Comparison of ENCODE assay signal across 16 mouse cellular contexts in genomic region chr4:58499831-58500230, GRCm38 (mm10). TPM values are rescaled to one million over a fixed set of nuclear protein-coding genes. Genes with fewer than 3 reads are reported as not detected.
A peak's percentile ranks its signal among the peaks of the same experiment; 100 is the strongest.
DNase-seq lines count a peak whose midpoint lies in the region; ATAC-seq and TF ChIP-seq lines count a peak whose summit lies in the region.
"Had no signal": no experiment of that assay in that cellular context is flagged by ENCODE, and none has a peak within 500 bp of the region (broad histone marks: within the 10 kb centered on the region; RNA-seq: fewer than 3 reads in every experiment).

No protein-coding gene starts in this region.

- no peak overlapping the region for H3K27ac ChIP-seq in heart, embryonic 10.5 days
- H3K27ac ChIP-seq in liver, embryonic 11.5 days (ENCODE audit: low read depth, low read length) = no peak overlapping the region
- H3K27ac ChIP-seq: hindbrain, embryonic 10.5 days; liver, embryonic 15.5 days had no signal

- intact Hi-C loops in heart, postnatal 25 days (cut with DNase I) = no loop called here

- H3K4me3 ChIP-seq in heart, embryonic 10.5 days = no peak overlapping the region
- H3K4me3 ChIP-seq in liver, embryonic 11.5 days (ENCODE audit: low read depth, low read length) = no peak overlapping the region
- H3K4me3 ChIP-seq: hindbrain, embryonic 10.5 days; limb, embryonic 10.5 days; liver, embryonic 15.5 days had no signal

- no peak for TF ChIP-seq CTCF in brain, embryonic 14.5 days (IDR thresholded peaks at IDR 0.05; ENCODE audit: borderline replicate concordance, extremely low read depth, insufficient read depth, insufficient read length)

- H3K4me1 ChIP-seq in heart, embryonic 10.5 days = peaks cover 17% of the 10 kb centered on the region
- no peaks in the 10 kb centered on the region for H3K4me1 ChIP-seq in liver, embryonic 11.5 days (replicated peaks; ENCODE audit: control insufficient read depth, insufficient read depth, low read length)
- H3K4me1 ChIP-seq: liver, embryonic 15.5 days had no signal

- no peak for TF ChIP-seq POLR2A in brain, embryonic 14.5 days (IDR thresholded peaks at IDR 0.05; ENCODE audit: borderline replicate concordance, extremely low read depth, insufficient read depth, insufficient read length, poor library complexity, severe bottlenecking)

- H3K4me2 ChIP-seq in liver, embryonic 11.5 days = no peak overlapping the region
- H3K4me2 ChIP-seq: liver, embryonic 15.5 days had no signal

- peaks cover 9% of the 10 kb centered on the region; the same call in 1 of the 2 replicates for H3K36me3 ChIP-seq in heart, embryonic 10.5 days
- no peaks in the 10 kb centered on the region for H3K36me3 ChIP-seq in liver, embryonic 11.5 days (ENCODE audit: control insufficient read depth, insufficient read depth, low read length)
- H3K36me3 ChIP-seq: liver, embryonic 15.5 days had no signal

- H3K9ac ChIP-seq in liver, embryonic 11.5 days (ENCODE audit: low read depth, low read length) = no peak overlapping the region
- H3K9ac ChIP-seq: liver, embryonic 15.5 days had no signal

- H3K9me3 ChIP-seq in heart, embryonic 10.5 days = no peaks in the 10 kb centered on the region
- no peaks in the 10 kb centered on the region for H3K9me3 ChIP-seq in liver, embryonic 11.5 days (ENCODE audit: control insufficient read depth, low read length)
- H3K9me3 ChIP-seq: hindbrain, embryonic 10.5 days; limb, embryonic 10.5 days; liver, embryonic 15.5 days had no signal

- 67% methylated on average over 3 of the region's 3 CpGs for WGBS in heart, embryonic 10.5 days
- WGBS in liver, embryonic 11.5 days = 73% methylated on average over 3 of the region's 3 CpGs

- H3K27me3 ChIP-seq in heart, embryonic 10.5 days (ENCODE audit: insufficient read depth, poor library complexity, severe bottlenecking) = no peaks in the 10 kb centered on the region
- no peaks in the 10 kb centered on the region for H3K27me3 ChIP-seq in liver, embryonic 11.5 days (replicated peaks; ENCODE audit: control insufficient read depth, insufficient read depth, low read length)
- H3K27me3 ChIP-seq: liver, embryonic 15.5 days had no signal

- DNase-seq in heart, adult 11 months = peak; percentile 94
- DNase-seq in heart, embryonic 10.5 days (ENCODE audit: low spot score) = no peak
- DNase-seq in 3134 (ENCODE audit: extremely low read depth, insufficient read length, low spot score) = peak; percentile 30
- DNase-seq in brain, embryonic 14.5 days (ENCODE audit: low read depth) = peak; percentile 54
- peak; percentile 19 for DNase-seq in heart, postnatal 25 days (ENCODE audit: low spot score)
- no peak for DNase-seq in liver, embryonic 11.5 days (ENCODE audit: low spot score)
- DNase-seq in left cerebral cortex, adult 8-10 months (ENCODE audit: low spot score in 2 of 2) = no peak
- DNase-seq: adrenal gland, adult 8-10 months; embryo, embryonic 11 days; kidney, adult 11 months; right cerebral cortex, postnatal 4 days had no signal

- ATAC-seq in granulocyte monocyte progenitor cell, adult 5-6 weeks (replicated peaks; ENCODE audit: poor library complexity, severe bottlenecking) = no peak
- no peak for ATAC-seq in liver, embryonic 11.5 days (replicated peaks; ENCODE audit: low FRiP score)
- ATAC-seq: CD4-positive, CD25-positive, alpha-beta regulatory T cell, adult 4 months had no signal

RNA-seq across cellular contexts. Expression of gene Lpar1, which starts 53.9 kb away (rescaled TPM):
- 24.7 and 38.7 TPM in 2 replicates for polyA plus RNA-seq in heart, embryonic 10.5 days (2016; fragmentation: Nextera tagmentation; extraction: Ambion mirVana)
- polyA plus RNA-seq in brain, embryonic 14.5 days (2012; rRNA removed) = 11.9 and 12.6 TPM in 2 replicates
- total RNA-seq in heart, postnatal 25 days (2021) = 10 to 100 TPM; 11.1 to 14.3 TPM
- not detected in 2 replicates for total RNA-seq in granulocyte monocyte progenitor cell, adult 5-6 weeks (2014; fragmentation: Nextera tagmentation)
- total RNA-seq in granulocyte monocyte progenitor cell, adult 5-6 weeks (2017) = 0.09 and 3.5 TPM in 2 replicates
- polyA plus RNA-seq in liver, embryonic 11.5 days (2014; fragmentation: Nextera tagmentation; extraction: Ambion mirVana) = 21.3 and 24.7 TPM in 2 replicates
- 10 to 100 TPM; 19.7 to 27.2 (median 22.5) TPM for total RNA-seq in left cerebral cortex, adult 8-10 months (2022)
- polyA plus RNA-seq: CD4-positive, CD25-positive, alpha-beta regulatory T cell, adult 4 months had no signal

Comparison
In these comparisons a context has a peak if more than half of its experiments do, and no peak if none do; other contexts are left out.
1. DNase-seq: peak in heart, adult 11 months (single experiment), 3134 (single experiment), brain, embryonic 14.5 days (single experiment) and heart, postnatal 25 days (single experiment); none in heart, embryonic 10.5 days (single experiment), liver, embryonic 11.5 days (single experiment) and left cerebral cortex, adult 8-10 months (0 of 2).